Mouse (Mus musculus): ENCODE measurements around the gene Gm3404.
"Not testable (repeated sequence)": the region's sequence is repeated elsewhere in the genome, so short reads cannot be mapped to it uniquely, and the experiment has no call there.

Gene Gm3404

GRCm38 (mm10) chr5:146525501-146525900 is at the start of gene Gm3404:
Gene Gm3404 (plus strand): TSS chr5:146525801.
- not testable (repeated sequence) for DNase-seq (ENCODE audit: low read depth)

- peak; percentile 12 for DNase-seq (ENCODE audit: low read depth)
These were observed 46.0 kb upstream of the Gm3404 start for GRCm38 (mm10) chr5:146479564-146479963.

- DNase-seq (ENCODE audit: low read depth) = not testable (repeated sequence)
These were observed 43.9 kb upstream of the Gm3404 start, which contains the start of gene Gm6408 for GRCm38 (mm10) chr5:146481665-146482064. Gene Gm6408 (plus strand): TSS chr5:146481965.

GRCm38 (mm10) chr5:146488959-146489358 is 36.6 kb upstream of the Gm3404 start:
- DNase-seq (ENCODE audit: low read depth) = peak; percentile 14

GRCm38 (mm10) chr5:146491063-146491462 is 34.5 kb upstream of the Gm3404 start, which contains the start of gene Gm6370:
Gene Gm6370 (plus strand): TSS chr5:146491363.
- not testable (repeated sequence) for DNase-seq (ENCODE audit: low read depth)

GRCm38 (mm10) chr5:146502099-146502498 is 23.5 kb upstream of the Gm3404 start, which contains the start of gene 4930449I24Rik:
Gene 4930449I24Rik (plus strand): TSS chr5:146502399.
- not testable (repeated sequence) for DNase-seq (ENCODE audit: low read depth)

GRCm38 (mm10) chr5:146513823-146514222 is 11.8 kb upstream of the Gm3404 start, which contains the start of gene Gm3402:
Gene Gm3402 (plus strand): TSS chr5:146514123.
- not testable (repeated sequence) for DNase-seq (ENCODE audit: low read depth)

- DNase-seq (ENCODE audit: low read depth) = not testable (repeated sequence)
These were observed 11.7 kb downstream of the Gm3404 start, which contains the start of gene Gm3409 for GRCm38 (mm10) chr5:146537347-146537746. Gene Gm3409 (plus strand): TSS chr5:146537647.

GRCm38 (mm10) chr5:146555836-146556235 is 30.2 kb downstream of the Gm3404 start, which contains the start of gene Gm3415:
Gene Gm3415 (plus strand): TSS chr5:146556136.
- not testable (repeated sequence) for DNase-seq (ENCODE audit: low read depth)

GRCm38 (mm10) chr5:146564259-146564658 is 38.7 kb downstream of the Gm3404 start:
- no peak for DNase-seq (ENCODE audit: low read depth)

- peak; percentile 56 for DNase-seq (ENCODE audit: low read depth)
These were observed 41.5 kb downstream of the Gm3404 start for GRCm38 (mm10) chr5:146567054-146567453.

GRCm38 (mm10) chr5:146570179-146570578 is 44.6 kb downstream of the Gm3404 start:
- not testable (repeated sequence) for DNase-seq (ENCODE audit: low read depth)

GRCm38 (mm10) chr5:146571830-146572734 is 46.5 kb downstream of the Gm3404 start:
- DNase-seq (ENCODE audit: low read depth) = not testable (repeated sequence)

- not testable (repeated sequence) for DNase-seq (ENCODE audit: low read depth)
These were observed 47.1 kb downstream of the Gm3404 start for GRCm38 (mm10) chr5:146572735-146573042.

GRCm38 (mm10) chr5:146576668-146577067 is 51.1 kb downstream of the Gm3404 start:
- DNase-seq (ENCODE audit: low read depth) = peak; percentile 9
